Mouse (Mus musculus) ES-E14 (cell line): ENCODE results near the gene Ina. TPM values are rescaled to one million over a fixed set of nuclear protein-coding genes. Genes with fewer than 3 reads are reported as not detected.

Source experiments
- DNase-seq: peaks from one replicate; pipeline ENCODE4 v3.0.0-alpha.2; 2013; ENCODE audit warnings: low read depth, low spot score
- H3K27ac ChIP-seq: 2 replicates; pipeline ENCODE4 v1.5.1; 2012; ENCODE audit warnings: low read depth, mild to moderate bottlenecking, low read length, moderate library complexity, mixed read lengths; ENCODE audit not compliant: poor library complexity, insufficient read depth, severe bottlenecking
- H3K36me3 ChIP-seq: 2 replicates; pipeline ENCODE4 v1.6.1; 2012; ENCODE audit warnings: mild to moderate bottlenecking, low read length, moderate library complexity, mixed read lengths; ENCODE audit not compliant: control insufficient read depth, poor library complexity, insufficient read depth, severe bottlenecking
- H3K4me1 ChIP-seq, 2 experiments: fragments of 150-350 bp in 1 of 2; sonication (generic) in 1 of 2; 2 replicates each; pipeline ENCODE4 v1.6.1; 2012; ENCODE audit warnings: low read length in 2 of 2, mild to moderate bottlenecking in 1 of 2, mixed read lengths in 1 of 2; ENCODE audit not compliant: control insufficient read depth in 2 of 2, insufficient read depth in 2 of 2, poor library complexity in 1 of 2
- H3K4me3 ChIP-seq, 2 experiments: fragments of 150-350 bp in 1 of 2; sonication (generic) in 1 of 2; 2 replicates each; pipeline ENCODE4 v1.5.1; 2012; ENCODE audit warnings: low read length in 2 of 2, low read depth in 1 of 2, mild to moderate bottlenecking in 1 of 2, mixed read lengths in 1 of 2; ENCODE audit not compliant: insufficient read depth in 1 of 2, poor library complexity in 1 of 2, severe bottlenecking in 1 of 2
- H3K9ac ChIP-seq: 2 replicates; pipeline ENCODE4 v1.6.1; 2012; ENCODE audit warnings: low read depth, mild to moderate bottlenecking, low read length, mixed read lengths; ENCODE audit not compliant: poor library complexity, insufficient read depth, severe bottlenecking
- H3K9me3 ChIP-seq: fragments of 150-350 bp; sonication (generic); 2 replicates; pipeline ENCODE4 v1.6.1; 2012; ENCODE audit warnings: low read depth, mild to moderate bottlenecking, low read length; ENCODE audit not compliant: control insufficient read depth, insufficient read depth
- CHD2 ChIP-seq: IDR thresholded peaks from 2 replicates; pipeline ENCODE4 v1.6.1; 2014; ENCODE audit warnings: mild to moderate bottlenecking, low read depth, low read length, inconsistent platforms
- HCFC1 ChIP-seq: IDR thresholded peaks from 2 replicates; pipeline ENCODE4 v1.6.1; 2012; ENCODE audit warnings: low read length, inconsistent platforms, borderline replicate concordance; ENCODE audit not compliant: insufficient read depth
- MAFK ChIP-seq: IDR thresholded peaks from 2 replicates; pipeline ENCODE4 v1.6.1; 2014; ENCODE audit warnings: mild to moderate bottlenecking, low read depth, low read length, inconsistent platforms; ENCODE audit not compliant: insufficient read depth
- ZC3H11A ChIP-seq: IDR thresholded peaks from 2 replicates; pipeline ENCODE4 v1.6.1; 2012; ENCODE audit warnings: low read depth, mild to moderate bottlenecking, inconsistent platforms, low read length, borderline replicate concordance
- ZNF384 ChIP-seq: IDR thresholded peaks from 2 replicates; pipeline ENCODE4 v1.6.1; 2012; ENCODE audit warnings: low read depth, low read length, inconsistent platforms
- in situ Hi-C, 2 experiments: fragments of 600-800 bp; cut with MboI; formaldehyde crosslinking; loops; one replicate each; pipeline ENCODE4 v1.15.1; 2025; ENCODE audit warnings: low sequenced_read_pairs in 2 of 2, inconsistent platforms in 1 of 2; ENCODE audit not compliant: unreplicated experiment in 2 of 2
- total RNA-seq: library from RNA; depleted of rRNA; stranded (reverse); fragments of 300-350 nt; gene quantifications from 2 replicates; pipeline ENCODE4 v1.2.3, GENCODE M21; 2012

Ina gene
- total RNA-seq, 1 experiment: 9.8 TPM

DNA sequence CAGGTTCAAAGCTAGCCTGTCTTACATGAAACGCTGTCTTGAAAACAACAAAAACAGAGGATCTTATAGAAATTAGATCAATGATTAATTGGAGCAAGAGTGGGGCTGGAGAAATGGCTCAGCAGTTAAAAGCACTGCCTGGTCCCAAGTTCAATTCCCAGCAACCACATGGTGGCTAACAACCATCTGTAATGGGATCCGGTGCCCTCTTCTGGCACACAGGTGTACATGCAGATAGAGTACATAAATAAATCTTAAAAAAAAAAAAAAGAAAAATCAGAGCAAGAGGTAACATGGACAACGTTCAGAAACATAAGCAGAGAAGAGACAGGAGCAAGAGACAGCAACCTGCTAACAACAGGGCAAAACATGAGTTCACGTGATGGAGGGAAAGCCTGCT lies 12.0 kb downstream of the Ina start:
- Histone ChIP-seq H3K9me3 (no peaks in the 10 kb centered on the region), H3K27ac (no peak overlapping the region), H3K9ac (no peak overlapping the region), H3K36me3 (peaks cover 19% of the 10 kb centered on the region; the same call in 1 of the 2 replicates), H3K4me1 (peaks cover 0 to 5% of the 10 kb centered on the region in 2 experiments; a peak in 3 of 4 replicates), H3K4me3 (no peak overlapping the region)
- no peak for DNase-seq
- in situ Hi-C loops: no loop called here
- TF ChIP-seq ZC3H11A: no peak
- TF ChIP-seq HCFC1: no peak
- no peak for TF ChIP-seq MAFK
- peak; percentile 83 for TF ChIP-seq ZNF384
- no peak for TF ChIP-seq CHD2

DNA sequence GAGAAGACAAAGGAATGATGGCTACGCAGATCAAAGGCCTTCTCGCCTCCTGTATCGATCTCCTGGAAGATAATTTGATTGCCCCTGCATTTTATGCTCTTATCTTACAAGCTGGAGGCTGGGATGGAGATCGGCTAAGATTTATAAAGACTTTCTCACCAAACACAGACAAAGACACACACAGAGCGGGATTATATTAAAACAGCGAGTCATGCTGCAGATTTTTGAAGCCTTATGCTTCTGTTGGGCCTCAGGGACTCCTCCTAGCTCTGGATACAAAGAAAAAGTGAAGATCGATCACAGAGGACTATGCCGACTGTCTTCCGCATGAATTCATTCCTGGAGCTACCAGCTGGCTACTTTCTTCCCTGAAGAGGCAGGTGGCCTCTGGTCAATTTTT lies 15.3 kb downstream of the Ina start:
- no peak overlapping the region for H3K4me3 ChIP-seq
- H3K27ac ChIP-seq: no peak overlapping the region
- DNase-seq: no peak
- H3K36me3 ChIP-seq: peaks cover 15% of the 10 kb centered on the region
- no peak for TF ChIP-seq ZC3H11A
- no peak for TF ChIP-seq MAFK
- no peak for TF ChIP-seq ZNF384
- TF ChIP-seq CHD2: no peak
- TF ChIP-seq HCFC1: no peak
- no peaks in the 10 kb centered on the region for H3K9me3 ChIP-seq
- peaks cover 0 to 2% of the 10 kb centered on the region in 2 experiments; a peak in 1 of 4 replicates for H3K4me1 ChIP-seq
- in situ Hi-C loops: no loop called here
- H3K9ac ChIP-seq: no peak overlapping the region

DNA sequence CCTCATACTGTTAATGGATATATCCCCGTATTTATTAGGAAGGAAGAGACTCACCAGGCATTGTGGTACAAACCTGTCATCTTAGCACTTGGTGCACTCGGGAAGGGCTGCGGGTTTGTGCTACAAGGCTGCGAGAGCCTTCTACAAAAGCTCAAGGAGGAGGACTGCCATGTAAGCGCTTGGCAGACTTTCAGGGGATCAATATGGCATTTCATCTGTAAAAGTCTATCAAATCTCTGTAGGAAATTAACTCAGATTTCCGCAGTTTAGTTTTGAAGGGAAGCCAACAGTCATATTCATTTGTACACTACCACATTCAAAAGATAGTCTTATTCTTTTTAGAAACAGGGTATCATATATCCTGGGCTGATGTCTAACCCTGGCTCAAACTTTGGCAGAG lies 17.3 kb downstream of the Ina start:
- Histone ChIP-seq H3K4me1 (no peaks in the 10 kb centered on the region), H3K9me3 (no peaks in the 10 kb centered on the region), H3K36me3 (peaks cover 14% of the 10 kb centered on the region), H3K4me3 (no peak overlapping the region), H3K9ac (no peak overlapping the region), H3K27ac (no peak overlapping the region)
- no peak for DNase-seq
- in situ Hi-C loops: no loop called here
- no peak for TF ChIP-seq MAFK
- no peak for TF ChIP-seq ZNF384
- TF ChIP-seq CHD2: no peak
- no peak for TF ChIP-seq HCFC1
- TF ChIP-seq ZC3H11A: no peak

DNA sequence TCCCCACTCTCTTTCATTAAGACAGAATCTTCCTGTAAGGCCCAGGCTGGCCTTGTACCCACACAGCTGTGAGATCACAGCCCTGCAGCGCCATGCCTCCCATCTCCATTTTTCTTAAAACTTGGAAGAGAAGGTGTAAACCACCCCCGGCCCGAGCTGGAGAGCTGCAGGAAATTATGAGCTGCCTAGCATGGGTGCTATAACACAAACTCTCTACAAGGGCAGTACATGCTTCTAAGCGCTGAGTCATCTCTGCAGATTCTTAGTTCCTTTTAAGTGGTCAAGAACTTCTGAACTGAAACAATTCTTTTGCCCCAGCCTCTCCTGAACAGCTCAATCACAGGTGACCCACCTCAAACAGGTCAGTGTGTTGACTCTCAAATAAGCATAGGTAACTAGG lies 20.4 kb downstream of the Ina start:
- TF ChIP-seq CHD2 (no peak), ZC3H11A (no peak), HCFC1 (no peak), ZNF384 (no peak), MAFK (no peak)
- in situ Hi-C loops: no loop called here
- no peak for DNase-seq
- Histone ChIP-seq H3K9me3 (no peaks in the 10 kb centered on the region), H3K36me3 (peaks cover 32% of the 10 kb centered on the region), H3K4me3 (no peak overlapping the region), H3K4me1 (no peaks in the 10 kb centered on the region), H3K27ac (no peak overlapping the region), H3K9ac (no peak overlapping the region)

DNA sequence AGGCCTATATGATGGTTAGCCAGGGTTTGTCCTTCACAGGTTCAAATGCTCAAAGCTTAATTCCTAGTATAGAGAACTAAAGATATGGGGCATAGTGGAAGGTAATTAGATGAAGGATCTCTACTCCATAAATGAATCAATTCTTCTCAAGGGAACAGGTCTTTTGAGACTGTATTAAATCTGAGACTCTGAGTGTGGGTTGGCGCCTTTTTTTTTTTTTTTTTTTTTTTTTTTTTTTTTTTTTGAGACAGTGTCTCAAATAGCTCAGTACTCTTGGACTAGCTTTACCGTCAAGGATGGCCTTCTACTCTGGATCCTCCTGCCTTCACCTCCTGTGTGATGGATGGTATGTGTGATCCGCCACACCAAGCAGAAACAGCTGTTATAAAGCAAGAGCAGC lies 22.1 kb downstream of the Ina start:
- H3K27ac ChIP-seq: no peak overlapping the region
- no peak overlapping the region for H3K4me3 ChIP-seq
- H3K9me3 ChIP-seq: no peaks in the 10 kb centered on the region
- no peak for DNase-seq
- no peak overlapping the region for H3K9ac ChIP-seq
- in situ Hi-C loops: no loop called here
- no peak for TF ChIP-seq ZNF384
- TF ChIP-seq HCFC1: no peak
- no peak for TF ChIP-seq ZC3H11A
- no peak for TF ChIP-seq CHD2
- TF ChIP-seq MAFK: no peak
- peaks cover 41% of the 10 kb centered on the region for H3K36me3 ChIP-seq
- 0 out of 4 replicates have a peak, but pooled peaks cover 0 to 2% of the 10 kb centered on the region in 2 experiments for H3K4me1 ChIP-seq
